Mouse (Mus musculus): ENCODE measurements around the gene Rap1gap2.
"Not testable (repeated sequence)": the region's sequence is repeated elsewhere in the genome, so short reads cannot be mapped to it uniquely, and the experiment has no call there.

Gene Rap1gap2

GRCm38 (mm10) chr11:74619956-74620300 is 9.2 kb upstream of the Rap1gap2 start:
- no peak for DNase-seq

GRCm38 (mm10) chr11:74619201-74619955 is 8.7 kb upstream of the Rap1gap2 start, which contains the start of gene Ccdc92b:
Gene Ccdc92b (plus strand): TSS chr11:74619605.
- DNase-seq: peak; percentile 88

GRCm38 (mm10) chr11:74615571-74615970 is 4.9 kb upstream of the Rap1gap2 start:
- no peak for DNase-seq

- DNase-seq: no peak
Measured at GRCm38 (mm10) chr11:74613428-74613827, 2.7 kb upstream of the Rap1gap2 start.

GRCm38 (mm10) chr11:74611437-74611836 is 722 bp upstream of the Rap1gap2 start:
- DNase-seq: no peak

GRCm38 (mm10) chr11:74610068-74610467 is 647 bp downstream of the Rap1gap2 start:
- DNase-seq: no peak

GRCm38 (mm10) chr11:74602286-74602685 is 8.4 kb downstream of the Rap1gap2 start:
- no peak for DNase-seq

GRCm38 (mm10) chr11:74597990-74598337 is 12.8 kb downstream of the Rap1gap2 start:
- DNase-seq: no peak

- no peak for DNase-seq
Measured at GRCm38 (mm10) chr11:74597283-74597989, 13.3 kb downstream of the Rap1gap2 start.

- peak; percentile 73 for DNase-seq
Measured at GRCm38 (mm10) chr11:74592246-74592645, 18.5 kb downstream of the Rap1gap2 start.

- DNase-seq: no peak
Measured at GRCm38 (mm10) chr11:74590691-74591090, 20.0 kb downstream of the Rap1gap2 start.

GRCm38 (mm10) chr11:74590239-74590596 is 20.5 kb downstream of the Rap1gap2 start:
- DNase-seq: no peak

GRCm38 (mm10) chr11:74589401-74590238 is 21.1 kb downstream of the Rap1gap2 start:
- DNase-seq: no peak

GRCm38 (mm10) chr11:74586401-74586800 is 24.3 kb downstream of the Rap1gap2 start:
- no peak for DNase-seq

GRCm38 (mm10) chr11:74584946-74585723 is 25.6 kb downstream of the Rap1gap2 start:
- DNase-seq: no peak

- DNase-seq: no peak
Measured at GRCm38 (mm10) chr11:74583824-74584349, 26.8 kb downstream of the Rap1gap2 start.

GRCm38 (mm10) chr11:74582464-74582863 is 28.3 kb downstream of the Rap1gap2 start:
- no peak for DNase-seq

GRCm38 (mm10) chr11:74581333-74581732 is 29.4 kb downstream of the Rap1gap2 start:
- DNase-seq: not testable (repeated sequence)

GRCm38 (mm10) chr11:74577068-74577467 is 33.6 kb downstream of the Rap1gap2 start:
- DNase-seq: no peak

- peak; percentile 33 for DNase-seq
Measured at GRCm38 (mm10) chr11:74575940-74576339, 34.8 kb downstream of the Rap1gap2 start.

- no peak for DNase-seq
Measured at GRCm38 (mm10) chr11:74574768-74575434, 35.8 kb downstream of the Rap1gap2 start.
